9 mouse cellular contexts compared by ENCODE assay signal in genomic region chr8:71131327-71132089, GRCm38 (mm10).
DNase-seq lines count a peak whose midpoint lies in the region; ATAC-seq and TF ChIP-seq lines count a peak whose summit lies in the region.
"Had no signal": no experiment of that assay in that cellular context is flagged by ENCODE, and none has a peak within 500 bp of the region (broad histone marks: within the 10 kb centered on the region; RNA-seq: fewer than 3 reads in every experiment).

No protein-coding gene starts in this region.

- no peaks in the 10 kb centered on the region for H3K36me3 ChIP-seq in midbrain, embryonic 10.5 days
- no peaks in the 10 kb centered on the region for H3K36me3 ChIP-seq in midbrain, embryonic 16.5 days (ENCODE audit: control insufficient read depth, insufficient read depth, low read length)
- no peaks in the 10 kb centered on the region for H3K36me3 ChIP-seq in limb, embryonic 15.5 days
- no peaks in the 10 kb centered on the region for H3K36me3 ChIP-seq in stomach, embryonic 16.5 days (ENCODE audit: control insufficient read depth, insufficient read depth, low read length)

- no peaks in the 10 kb centered on the region for H3K9me3 ChIP-seq in midbrain, embryonic 10.5 days (replicated peaks)
- no peaks in the 10 kb centered on the region for H3K9me3 ChIP-seq in midbrain, embryonic 16.5 days (replicated peaks; ENCODE audit: control insufficient read depth, low read length, poor library complexity, severe bottlenecking)
- H3K9me3 ChIP-seq in limb, embryonic 15.5 days, result no peaks in the 10 kb centered on the region
- H3K9me3 ChIP-seq in stomach, embryonic 16.5 days (replicated peaks; ENCODE audit: control insufficient read depth, low read length), result no peaks in the 10 kb centered on the region

- no peak for ATAC-seq in midbrain, embryonic 16.5 days
- peak; percentile 64; the same call in 1 of the 2 replicates for ATAC-seq in limb, embryonic 15.5 days (ENCODE audit: insufficient number of reproducible peaks, low FRiP score, low TSS enrichment, low read depth)
- ATAC-seq in stomach, embryonic 16.5 days (ENCODE audit: insufficient read depth, low FRiP score), result 0 out of 2 replicates have a peak, but pooled peaks have one; percentile 37

- H3K9ac ChIP-seq in midbrain, embryonic 16.5 days (ENCODE audit: low read depth, low read length), result no peak overlapping the region
- no peak overlapping the region for H3K9ac ChIP-seq in limb, embryonic 15.5 days
- no peak overlapping the region for H3K9ac ChIP-seq in stomach, embryonic 16.5 days (ENCODE audit: low read length)

- H3K4me1 ChIP-seq in midbrain, embryonic 10.5 days, result no peaks in the 10 kb centered on the region
- H3K4me1 ChIP-seq in midbrain, embryonic 16.5 days (ENCODE audit: control insufficient read depth, insufficient read depth, low read length), result no peaks in the 10 kb centered on the region
- no peaks in the 10 kb centered on the region for H3K4me1 ChIP-seq in limb, embryonic 15.5 days
- no peaks in the 10 kb centered on the region for H3K4me1 ChIP-seq in stomach, embryonic 16.5 days (ENCODE audit: control insufficient read depth, insufficient read depth, low read length)

- intact Hi-C loops in gastrocnemius, adult 2 months (cut with DNase I), result loop anchor here (2.0 to 10.0 kb wide), 2 partner anchors 727 to 863 kb away; no protein-coding TSS in a partner anchor

- no peak overlapping the region for H3K27ac ChIP-seq in gastrocnemius, adult 2 months
- H3K27ac ChIP-seq in midbrain, embryonic 10.5 days (replicated peaks), result no peak overlapping the region
- no peak overlapping the region for H3K27ac ChIP-seq in midbrain, embryonic 16.5 days (ENCODE audit: low read length)
- no peak overlapping the region for H3K27ac ChIP-seq in limb, embryonic 15.5 days
- no peak overlapping the region for H3K27ac ChIP-seq in stomach, embryonic 16.5 days (ENCODE audit: low read length)

- TF ChIP-seq CTCF in gastrocnemius, adult 2 months (IDR thresholded peaks at IDR 0.05), result no peak

- no peak overlapping the region for H3K4me3 ChIP-seq in gastrocnemius, adult 2 months
- no peak overlapping the region for H3K4me3 ChIP-seq in midbrain, embryonic 10.5 days
- no peak overlapping the region for H3K4me3 ChIP-seq in midbrain, embryonic 16.5 days (ENCODE audit: low read depth, low read length)
- no peak overlapping the region for H3K4me3 ChIP-seq in limb, embryonic 15.5 days
- no peak overlapping the region for H3K4me3 ChIP-seq in stomach, embryonic 16.5 days (replicated peaks; ENCODE audit: low read length)

- DNase-seq in gastrocnemius, adult 2 months, result peak; percentile 19
- no peak for DNase-seq in gastrocnemius, postnatal 10 days
- peak; percentile 25 for DNase-seq in midbrain, embryonic 10.5 days (ENCODE audit: low spot score)
- DNase-seq in layer of hippocampus, adult 18-20 months (ENCODE audit: low spot score in 2 of 2), result no peak
- no peak for DNase-seq in kidney, postnatal 36 days
- DNase-seq: cerebellum, adult 11-12 months had no signal

- H3K4me2 ChIP-seq in midbrain, embryonic 16.5 days (ENCODE audit: low read length), result no peak overlapping the region
- no peak overlapping the region for H3K4me2 ChIP-seq in limb, embryonic 15.5 days
- no peak overlapping the region for H3K4me2 ChIP-seq in stomach, embryonic 16.5 days (ENCODE audit: low read depth, low read length)

- no peaks in the 10 kb centered on the region for H3K27me3 ChIP-seq in midbrain, embryonic 10.5 days (ENCODE audit: low read depth, poor library complexity, severe bottlenecking)
- no peaks in the 10 kb centered on the region for H3K27me3 ChIP-seq in midbrain, embryonic 16.5 days (ENCODE audit: control insufficient read depth, insufficient read depth, low read depth, low read length)
- H3K27me3 ChIP-seq in limb, embryonic 15.5 days, result no peaks in the 10 kb centered on the region
- H3K27me3 ChIP-seq in stomach, embryonic 16.5 days (ENCODE audit: control insufficient read depth, insufficient read depth, low read length), result no peaks in the 10 kb centered on the region

- 90% methylated on average over 4 of the region's 4 CpGs for WGBS in midbrain, embryonic 10.5 days
- WGBS in midbrain, embryonic 16.5 days, result 95% methylated on average over 4 of the region's 4 CpGs
- 89% methylated on average over 4 of the region's 4 CpGs for WGBS in limb, embryonic 15.5 days
- 87% methylated on average over 4 of the region's 4 CpGs for WGBS in stomach, embryonic 16.5 days

Comparison
In these comparisons a context has a peak if more than half of its experiments do, and no peak if none do; other contexts are left out.
1. DNase-seq: peak in gastrocnemius, adult 2 months (single experiment) and midbrain, embryonic 10.5 days (single experiment); none in gastrocnemius, postnatal 10 days (single experiment), layer of hippocampus, adult 18-20 months (0 of 2) and kidney, postnatal 36 days (0 of 2).